Mouse (Mus musculus) spleen, adult 2 months (tissue): ENCODE measurements around the gene Msmb. TPM values are rescaled to one million over a fixed set of nuclear protein-coding genes. Genes with fewer than 3 reads are reported as not detected.
"Not testable (repeated sequence)": the region's sequence is repeated elsewhere in the genome, so short reads cannot be mapped to it uniquely, and the experiment has no call there.

Experiments used
- DNase-seq, 2 experiments: peaks; one replicate each; pipeline versions ENCODE4 v3.0.0 to v3.0.0-alpha.2; 2012 to 2021; ENCODE audit warnings: low spot score in 2 of 2, low read depth in 1 of 2
- H3K27ac ChIP-seq: fragments of 200-500 bp; 2 replicates; pipeline ENCODE4 v1.5.1; 2012; ENCODE audit warnings: low read length, inconsistent platforms; ENCODE audit not compliant: insufficient read depth
- H3K27me3 ChIP-seq: fragments of 200-500 bp; 2 replicates; pipeline ENCODE4 v1.6.1; 2012; ENCODE audit warnings: mild to moderate bottlenecking, moderate library complexity, low read length, inconsistent platforms; ENCODE audit not compliant: control insufficient read depth, insufficient read depth
- H3K36me3 ChIP-seq: fragments of 200-500 bp; 2 replicates; pipeline ENCODE4 v1.6.1; 2012; ENCODE audit warnings: mild to moderate bottlenecking, low read length, inconsistent platforms; ENCODE audit not compliant: control insufficient read depth, insufficient read depth
- H3K4me1 ChIP-seq: fragments of 200-500 bp; 2 replicates; pipeline ENCODE4 v1.6.1; 2011; ENCODE audit warnings: inconsistent platforms; ENCODE audit not compliant: control insufficient read depth, insufficient read depth, insufficient read length
- H3K4me3 ChIP-seq: fragments of 200-500 bp; 2 replicates; pipeline ENCODE4 v1.5.1; 2011; ENCODE audit warnings: mild to moderate bottlenecking, inconsistent platforms; ENCODE audit not compliant: insufficient read depth, insufficient read length; ENCODE audit errors: extremely low read depth
- CTCF ChIP-seq: fragments of 200-500 bp; IDR thresholded peaks from 2 replicates; pipeline ENCODE4 v1.5.1; 2011; ENCODE audit warnings: mild to moderate bottlenecking, inconsistent platforms; ENCODE audit not compliant: insufficient read depth, insufficient read length, insufficient replicate concordance; ENCODE audit errors: extremely low read depth
- POLR2A ChIP-seq: fragments of 200-500 bp; IDR thresholded peaks from 2 replicates; pipeline ENCODE4 v1.6.1; 2011; ENCODE audit warnings: low read depth, low read length, inconsistent platforms
- WGBS: fragments of 180-500 bp; shearing (Covaris S2); methylation state at CpG from one replicate; pipeline ENCODE4 v1.1.7; 2018; 5-methylcytosine and 5-hydroxymethylcytosine counted together
- polyA plus RNA-seq: library from polyadenylated mRNA; depleted of rRNA; stranded (reverse); fragments of >200 nt; gene quantifications from 2 replicates; pipeline ENCODE4 v1.2.3, GENCODE M21; 2012

The Msmb gene
- polyA plus RNA-seq, 1 experiment = not detected

DNA sequence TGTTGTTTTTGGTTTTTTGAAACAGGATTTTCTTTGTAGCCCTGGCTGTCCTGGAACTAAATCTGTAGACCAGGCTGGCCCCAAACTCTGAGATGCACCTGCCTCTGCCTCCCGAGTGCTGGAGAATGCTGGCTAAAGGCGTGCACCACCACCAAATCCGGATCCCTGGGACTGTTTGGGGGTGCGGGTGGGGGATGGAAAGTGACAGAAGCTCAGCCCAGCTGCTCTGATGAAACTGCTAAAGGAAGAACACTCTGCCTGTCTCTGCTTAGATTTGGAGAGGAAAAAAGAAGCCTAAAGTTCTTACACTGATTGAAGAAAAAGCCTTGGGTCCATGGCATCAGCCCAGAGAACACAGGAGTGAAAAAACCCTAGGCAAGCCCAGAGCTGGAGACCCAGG lies 38.3 kb upstream of the Msmb start:
- WGBS = 94% methylated on average over 4 of the region's 4 CpGs
- H3K4me1 ChIP-seq = no peaks in the 10 kb centered on the region
- TF ChIP-seq CTCF (no peak), POLR2A (no peak)
- H3K27ac ChIP-seq = no peak overlapping the region
- DNase-seq = no peak
- H3K27me3 ChIP-seq = no peaks in the 10 kb centered on the region
- H3K4me3 ChIP-seq = no peak overlapping the region
- H3K36me3 ChIP-seq = peaks cover 15% of the 10 kb centered on the region; the same call in 1 of the 2 replicates

DNA sequence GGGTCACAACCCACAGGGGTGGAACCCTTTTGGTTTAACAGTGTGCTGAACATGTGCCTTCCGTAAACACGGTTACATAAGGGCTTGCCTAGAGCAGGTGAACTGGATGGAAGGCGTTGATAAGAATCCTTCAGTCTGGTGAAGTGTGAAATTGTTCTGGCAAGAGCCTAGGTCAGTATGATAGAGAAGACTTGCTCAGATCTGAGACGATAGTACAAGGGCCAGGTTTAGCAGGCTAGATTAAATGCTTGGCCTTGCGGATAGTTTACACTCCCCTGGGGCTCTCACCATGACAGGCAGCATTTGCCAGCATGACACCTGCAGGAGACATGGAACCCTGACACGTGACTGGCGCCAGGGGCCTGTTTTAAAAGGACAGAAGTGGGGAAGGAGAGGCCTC lies 36.2 kb upstream of the Msmb start:
- Histone ChIP-seq H3K36me3 (peaks cover 4% of the 10 kb centered on the region; the same call in 1 of the 2 replicates), H3K27ac (no peak overlapping the region), H3K4me3 (no peak overlapping the region), H3K4me1 (no peaks in the 10 kb centered on the region), H3K27me3 (no peaks in the 10 kb centered on the region)
- TF ChIP-seq POLR2A (no peak), CTCF (no peak)
- 74% methylated on average over 7 of the region's 7 CpGs for WGBS
- no peak for DNase-seq

DNA sequence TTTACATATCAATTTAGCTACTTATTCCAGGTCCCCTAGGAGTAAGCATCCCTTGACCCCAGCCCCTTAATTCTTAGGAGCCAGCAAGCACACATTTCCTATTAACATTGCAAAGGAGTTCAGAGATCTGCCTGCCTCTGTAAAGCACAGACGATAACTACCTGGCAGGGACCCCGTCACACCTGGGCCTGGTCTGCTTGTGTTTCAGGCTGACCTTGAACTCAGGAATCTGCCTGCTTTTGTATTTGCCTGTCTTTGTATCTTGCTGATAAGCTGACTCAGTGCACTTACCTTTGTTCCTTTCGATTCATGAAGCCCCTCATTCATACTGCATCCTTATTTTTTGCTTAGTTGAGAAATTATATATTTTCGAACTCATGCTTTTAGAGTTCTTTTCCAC lies 34.9 kb upstream of the Msmb start:
- no peak overlapping the region for H3K4me3 ChIP-seq
- TF ChIP-seq POLR2A (no peak), CTCF (no peak)
- no peak overlapping the region for H3K27ac ChIP-seq
- DNase-seq = no peak
- no peaks in the 10 kb centered on the region for H3K4me1 ChIP-seq
- peaks cover 4% of the 10 kb centered on the region; the same call in 1 of the 2 replicates for H3K36me3 ChIP-seq
- WGBS = 88% methylated on average over 4 of the region's 4 CpGs
- H3K27me3 ChIP-seq = no peaks in the 10 kb centered on the region

DNA sequence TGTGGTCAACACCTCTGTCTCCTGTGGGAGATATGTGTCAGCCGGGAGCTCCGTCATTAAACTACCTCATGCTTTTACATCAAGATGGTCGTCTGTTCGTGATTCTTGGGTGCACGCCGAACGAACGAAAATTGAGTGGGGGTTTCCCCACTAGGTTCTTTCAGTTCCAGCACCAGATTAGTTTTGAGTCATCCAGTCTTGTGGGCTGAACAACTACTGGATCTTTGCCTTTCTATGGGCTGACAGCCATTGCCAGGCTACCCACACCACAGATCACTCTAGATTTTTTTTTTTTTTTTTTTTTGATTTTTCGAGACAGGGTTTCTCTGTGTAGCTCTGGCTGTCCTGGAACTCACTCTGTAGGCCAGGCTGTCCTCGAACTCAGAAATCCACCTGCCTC lies 29.7 kb upstream of the Msmb start:
- H3K4me1 ChIP-seq, H3K27ac ChIP-seq, H3K36me3 ChIP-seq, H3K4me3 ChIP-seq, H3K27me3 ChIP-seq, DNase-seq: not testable (repeated sequence)
- 91% methylated on average over 10 of the region's 10 CpGs for WGBS

DNA sequence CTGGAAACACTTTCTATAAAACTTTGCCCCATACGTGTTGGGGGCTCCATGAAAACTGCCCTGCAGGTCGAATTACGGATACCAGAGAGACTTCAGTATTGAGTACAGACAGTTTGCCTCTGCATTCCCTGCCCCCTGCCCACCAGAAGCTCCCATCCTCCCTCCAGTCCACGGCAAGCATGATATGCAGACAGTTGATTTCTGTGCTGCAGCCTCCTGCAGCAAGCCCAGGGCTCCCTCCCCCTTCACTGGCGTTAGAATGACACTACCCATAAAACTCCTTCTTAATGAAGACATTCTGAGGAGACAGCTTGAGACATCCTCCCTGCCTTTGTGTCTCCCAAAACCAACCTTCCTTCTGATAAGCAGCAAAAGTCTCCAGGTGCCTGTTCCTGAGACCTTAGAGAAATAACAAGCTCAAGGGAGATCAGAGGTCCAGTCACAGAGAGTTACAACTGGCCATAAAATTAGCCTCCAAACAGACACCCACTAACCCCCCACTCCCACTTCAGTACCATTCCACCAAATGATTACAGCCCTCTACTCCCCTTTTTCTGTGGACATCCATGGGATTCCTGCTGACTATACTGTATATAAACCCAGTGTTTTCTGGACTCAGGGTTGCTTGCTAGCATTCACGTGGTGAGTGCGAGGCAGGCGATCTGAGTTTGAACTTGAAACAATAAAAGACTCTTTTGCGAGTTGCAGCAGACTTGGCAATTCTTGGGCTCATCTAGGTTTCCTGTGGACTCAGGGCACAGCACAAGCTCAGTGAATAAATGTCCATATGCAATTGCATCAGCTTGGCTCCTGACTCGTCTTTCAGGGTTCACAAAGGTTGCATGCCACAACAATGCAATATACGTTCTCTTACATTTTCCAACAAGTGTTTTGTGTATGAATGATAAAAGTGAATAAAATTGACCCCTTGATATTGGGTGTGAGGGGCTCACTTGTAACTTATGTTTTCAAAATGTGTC lies 20.6 kb upstream of the Msmb start:
- Histone ChIP-seq H3K4me3 (no peak overlapping the region), H3K27ac (no peak overlapping the region), H3K4me1 (no peaks in the 10 kb centered on the region), H3K36me3 (no peaks in the 10 kb centered on the region), H3K27me3 (no peaks in the 10 kb centered on the region)
- DNase-seq = no peak
- no peak for TF ChIP-seq CTCF
- WGBS = 81% methylated on average over 11 of the region's 11 CpGs

DNA sequence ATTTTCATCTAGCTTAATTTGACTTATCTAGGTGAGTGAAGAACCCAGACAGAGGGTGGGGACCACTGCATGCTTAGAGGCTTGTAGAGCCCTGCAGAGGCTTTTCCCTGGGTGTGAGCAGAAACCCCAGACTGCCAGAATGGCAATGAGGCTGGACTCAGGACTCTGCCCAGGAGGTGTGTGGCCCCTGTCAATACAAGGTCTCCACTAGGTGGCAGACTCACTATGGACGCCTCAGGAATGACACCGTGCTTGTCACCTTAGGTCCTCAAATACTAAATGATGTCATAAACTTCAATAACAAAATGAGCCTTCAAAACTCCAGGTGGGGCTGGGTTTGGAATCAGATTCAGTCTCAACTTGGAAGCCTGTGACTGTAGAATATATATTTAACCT lies 19.9 kb upstream of the Msmb start:
- DNase-seq = peak; percentile 14 to 25
- Histone ChIP-seq H3K4me1 (no peaks in the 10 kb centered on the region), H3K4me3 (no peak overlapping the region; the same call in 1 of the 2 replicates), H3K27me3 (no peaks in the 10 kb centered on the region), H3K27ac (no peak overlapping the region), H3K36me3 (no peaks in the 10 kb centered on the region)
- 15% methylated on average over 2 of the region's 2 CpGs for WGBS
- TF ChIP-seq CTCF (peak; percentile 39; the same call in 1 of the 2 replicates), POLR2A (no peak)

DNA sequence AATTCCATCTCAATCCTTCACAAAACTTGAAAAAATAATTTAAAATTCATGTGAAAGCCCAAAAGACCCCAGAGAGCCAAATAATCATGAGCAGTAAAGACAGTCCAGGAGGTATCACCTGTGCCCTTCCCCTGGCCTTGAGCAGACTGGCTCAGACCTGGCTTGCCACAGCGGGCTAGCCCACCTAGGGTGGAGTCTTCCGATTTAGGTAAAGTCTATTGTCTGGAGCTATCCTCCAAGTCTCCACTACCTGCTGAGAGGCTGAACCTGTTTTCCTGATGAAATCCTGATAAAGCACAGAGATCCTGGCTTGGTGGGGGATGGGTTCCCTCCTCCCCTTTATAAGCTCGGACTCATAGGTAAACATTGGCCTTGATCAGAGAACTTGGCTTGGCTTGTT lies 17.6 kb upstream of the Msmb start:
- Histone ChIP-seq H3K36me3 (no peaks in the 10 kb centered on the region), H3K27ac (no peak overlapping the region), H3K27me3 (no peaks in the 10 kb centered on the region), H3K4me1 (no peaks in the 10 kb centered on the region), H3K4me3 (no peak overlapping the region)
- DNase-seq = no peak
- TF ChIP-seq CTCF = no peak
- TF ChIP-seq POLR2A = no peak
- 92% methylated on average over 3 of the region's 3 CpGs for WGBS

DNA sequence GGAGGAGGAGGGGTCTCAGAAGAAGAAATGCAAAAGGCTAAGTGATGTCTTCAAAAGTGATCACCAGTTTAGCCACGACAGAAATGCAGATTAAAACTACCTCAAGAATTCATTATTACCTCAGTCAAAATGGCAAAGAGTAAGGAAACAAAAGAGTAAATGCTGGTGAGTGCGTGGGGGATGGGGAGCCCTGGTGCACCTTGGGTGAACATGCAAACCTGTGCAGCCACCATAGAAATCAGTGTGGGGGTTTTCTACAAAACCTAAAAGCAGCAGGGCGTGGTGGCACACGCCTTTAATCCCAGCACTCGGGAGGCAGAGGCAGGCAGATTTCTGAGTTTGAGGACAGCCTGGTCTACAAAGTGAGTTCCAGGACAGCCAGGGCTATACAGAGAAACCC lies 16.6 kb upstream of the Msmb start:
- DNase-seq, H3K4me1 ChIP-seq, H3K36me3 ChIP-seq, H3K27ac ChIP-seq, H3K27me3 ChIP-seq, H3K4me3 ChIP-seq: not testable (repeated sequence)
- 73% methylated on average over 5 of the region's 5 CpGs for WGBS
